Mouse (Mus musculus) bone marrow, adult 2 months (tissue): ENCODE measurements around the gene Zfp740.

Experiments
- CTCF ChIP-seq: fragments of 200-500 bp; IDR thresholded peaks from 2 replicates; pipeline ENCODE4 v1.5.1; 2011; ENCODE audit warnings: low read length, control low read depth; ENCODE audit not compliant: control insufficient read depth, insufficient read depth
- POLR2A ChIP-seq: fragments of 200-500 bp; IDR thresholded peaks from 2 replicates; pipeline ENCODE4 v1.6.1; 2011; ENCODE audit warnings: low read depth, mild to moderate bottlenecking, control low read depth, low read length, borderline replicate concordance; ENCODE audit not compliant: control insufficient read depth

DNA sequence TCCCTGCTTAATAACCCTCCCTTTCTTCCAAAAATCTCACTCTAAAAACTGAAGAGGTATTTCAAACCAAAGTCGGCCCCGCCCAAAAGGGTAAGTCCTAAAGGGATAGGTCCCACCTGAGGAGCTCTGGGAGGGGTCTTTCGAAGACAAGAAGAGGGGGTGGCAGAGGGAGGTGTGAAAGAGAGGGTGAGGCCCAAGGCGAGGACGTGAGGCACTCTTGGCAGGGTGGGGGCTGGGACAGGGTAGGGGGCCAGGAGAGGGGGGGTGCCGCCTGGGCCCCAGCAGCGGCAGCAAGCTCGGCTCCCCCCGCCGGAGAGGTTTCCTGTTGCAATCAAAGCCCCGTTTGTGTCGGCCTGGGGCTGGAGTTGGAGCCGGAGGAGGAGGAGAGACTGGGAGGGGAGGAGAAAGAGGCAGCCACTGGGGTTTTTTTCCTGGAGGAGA is 46.2 kb downstream of the Zfp740 start:
- TF ChIP-seq CTCF (no peak), POLR2A (no peak)
